Mouse (Mus musculus): Measurements from ENCODE around the gene Alg12. TPM values are rescaled to one million over a fixed set of nuclear protein-coding genes. Genes with fewer than 3 reads are reported as not detected.
A peak's percentile ranks its signal among the peaks of the same experiment; 100 is the strongest.

The Alg12 gene
- polyA plus RNA-seq, 1 experiment: 6.3 TPM

DNA sequence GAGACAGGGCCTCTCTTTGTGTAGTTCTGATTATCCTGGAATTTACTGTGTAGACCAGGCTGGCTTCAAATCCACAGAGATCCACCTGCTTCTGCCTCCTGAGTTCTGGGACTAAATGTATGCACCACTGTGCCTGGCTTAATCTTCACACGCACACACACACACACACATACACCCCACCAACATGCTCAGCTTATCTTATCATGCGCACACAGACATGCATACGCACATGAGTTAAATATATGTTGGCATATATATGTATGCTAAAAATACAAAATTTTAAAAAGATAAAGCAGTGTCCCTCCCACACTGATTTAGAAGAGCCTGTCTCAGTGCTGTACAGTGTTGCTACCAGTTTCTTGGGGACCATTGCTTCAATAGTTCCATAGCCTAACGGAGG lies 57.6 kb downstream of the Alg12 start:
- 68% methylated on average over 4 of the region's 4 CpGs for WGBS
- Histone ChIP-seq H3K27ac (ENCODE audit: control insufficient read depth, insufficient read depth, low read depth, low read length, poor library complexity) (no peak overlapping the region), H3K4me1 (ENCODE audit: control insufficient read depth, insufficient read depth, low read length) (peaks cover 1% of the 10 kb centered on the region), H3K4me3 (replicated peaks; ENCODE audit: control insufficient read depth, low read depth, low read length) (no peak overlapping the region)
- TF ChIP-seq CTCF (IDR thresholded peaks at IDR 0.05; ENCODE audit: control insufficient read depth, insufficient read depth, low read length) (no peak), POLR2A (IDR thresholded peaks at IDR 0.05; ENCODE audit: borderline replicate concordance, control insufficient read depth, low read depth, low read length) (no peak)

DNA sequence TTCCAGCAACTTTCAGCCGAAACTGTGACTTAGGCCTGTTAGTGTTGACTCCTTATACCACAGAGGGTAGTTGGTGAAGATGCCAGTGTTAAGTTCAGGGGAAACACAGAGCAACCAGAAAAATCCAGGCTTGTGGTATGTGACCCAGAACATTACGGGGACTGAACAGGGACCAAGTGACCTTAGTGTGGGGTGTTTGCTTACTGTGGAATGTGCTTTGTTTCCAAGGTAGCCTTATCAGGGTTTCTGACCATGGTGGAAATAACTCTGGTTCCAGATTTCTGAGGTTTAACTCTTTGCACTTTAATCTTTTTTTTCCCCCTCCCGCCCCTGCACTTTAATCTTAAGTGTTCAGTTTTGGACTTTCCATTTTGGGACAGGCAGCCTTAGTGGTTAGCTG lies 61.1 kb downstream of the Alg12 start:
- no peak overlapping the region for H3K27ac ChIP-seq (ENCODE audit: control insufficient read depth, insufficient read depth, low read depth, low read length, poor library complexity)
- WGBS: 80% methylated on average over 3 of the region's 3 CpGs
- TF ChIP-seq CTCF (IDR thresholded peaks at IDR 0.05; ENCODE audit: control insufficient read depth, insufficient read depth, low read length): no peak
- no peak overlapping the region for H3K4me3 ChIP-seq (replicated peaks; ENCODE audit: control insufficient read depth, low read depth, low read length)
- peaks cover 3% of the 10 kb centered on the region for H3K4me1 ChIP-seq (ENCODE audit: control insufficient read depth, insufficient read depth, low read length)

DNA sequence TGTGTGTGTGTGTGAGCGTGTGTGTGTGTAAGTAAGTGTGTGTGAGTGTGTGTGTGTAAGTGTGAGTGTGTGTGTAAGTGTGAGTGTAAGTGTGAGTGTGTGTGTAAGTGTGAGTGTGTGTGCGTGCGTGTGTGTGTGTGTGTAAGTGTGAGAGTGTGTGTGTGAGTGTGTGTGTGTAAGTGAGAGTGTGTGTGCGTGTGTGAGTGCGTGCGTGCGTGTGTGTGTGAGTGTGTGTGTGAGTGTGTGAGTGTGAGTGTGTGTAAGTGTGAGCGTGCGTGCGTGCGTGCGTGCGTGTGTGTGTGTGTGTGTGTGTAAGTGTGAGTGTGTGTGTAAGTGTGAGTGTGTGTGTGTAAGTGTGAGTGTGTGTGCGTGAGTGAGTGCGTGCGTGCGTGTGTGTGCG lies 63.4 kb downstream of the Alg12 start:
- Histone ChIP-seq H3K4me3 (replicated peaks; ENCODE audit: control insufficient read depth, low read depth, low read length) (no peak overlapping the region), H3K27ac (ENCODE audit: control insufficient read depth, insufficient read depth, low read depth, low read length, poor library complexity) (no peak overlapping the region), H3K4me1 (ENCODE audit: control insufficient read depth, insufficient read depth, low read length) (peaks cover 2% of the 10 kb centered on the region; the same call in 1 of the 2 replicates)
- no peak for TF ChIP-seq CTCF (IDR thresholded peaks at IDR 0.05; ENCODE audit: control insufficient read depth, insufficient read depth, low read length)
- TF ChIP-seq POLR2A (IDR thresholded peaks at IDR 0.05; ENCODE audit: borderline replicate concordance, control insufficient read depth, low read depth, low read length): 0 out of 2 replicates have a peak, but pooled peaks have one; percentile 18
- WGBS: 97% methylated on average over 18 of the region's 18 CpGs

Other genes starting within 250 kb of the Alg12 start
- not detected in 2 replicates for gene Zdhhc25, start 219.0 kb downstream of the Alg12 start, polyA plus RNA-seq (2011; ENCODE audit: insufficient read depth, insufficient read length, low replicate concordance, missing spikeins)
- gene Brd1, start 85.1 kb downstream of the Alg12 start, polyA plus RNA-seq (2011; ENCODE audit: insufficient read depth, insufficient read length, low replicate concordance, missing spikeins): 18.4 and 29.1 TPM in 2 replicates
- 13.5 and 19.7 TPM in 2 replicates for gene Zbed4, start 67.7 kb downstream of the Alg12 start, polyA plus RNA-seq (2011; ENCODE audit: insufficient read depth, insufficient read length, low replicate concordance, missing spikeins)
- gene Creld2, start 328 bp upstream of the Alg12 start, polyA plus RNA-seq (2011; ENCODE audit: insufficient read depth, insufficient read length, low replicate concordance, missing spikeins): 13.8 and 29.7 TPM in 2 replicates
- 9.0 and 13.4 TPM in 2 replicates for gene Pim3, start 42.9 kb upstream of the Alg12 start, polyA plus RNA-seq (2011; ENCODE audit: insufficient read depth, insufficient read length, low replicate concordance, missing spikeins)
- gene Ttll8, start 135.1 kb upstream of the Alg12 start, polyA plus RNA-seq (2011; ENCODE audit: insufficient read depth, insufficient read length, low replicate concordance, missing spikeins): not detected in 2 replicates
- gene Mlc1, start 159.7 kb upstream of the Alg12 start, polyA plus RNA-seq (2011; ENCODE audit: insufficient read depth, insufficient read length, low replicate concordance, missing spikeins): 0.55 TPM in 1 of 2 replicates, not detected in the other
- not detected in 2 replicates for gene Mov10l1, start 163.6 kb upstream of the Alg12 start, polyA plus RNA-seq (2011; ENCODE audit: insufficient read depth, insufficient read length, low replicate concordance, missing spikeins)
- gene Panx2, start 240.4 kb upstream of the Alg12 start, polyA plus RNA-seq (2011; ENCODE audit: insufficient read depth, insufficient read length, low replicate concordance, missing spikeins): 0.45 TPM in 1 of 2 replicates, not detected in the other